Mouse (Mus musculus) testis, adult 2 months (tissue): ENCODE results near the gene Pdilt.

Experiments used
- CTCF ChIP-seq: fragments of 200-500 bp; IDR thresholded peaks from 2 replicates; pipeline ENCODE4 v1.5.1; 2012; ENCODE audit warnings: low read depth, mild to moderate bottlenecking, inconsistent platforms, low read length, moderate library complexity; ENCODE audit not compliant: control insufficient read depth, insufficient read depth, insufficient replicate concordance
- POLR2A ChIP-seq: fragments of 200-500 bp; IDR thresholded peaks from 2 replicates; pipeline ENCODE4 v1.6.1; 2012; ENCODE audit warnings: low read depth, mild to moderate bottlenecking, inconsistent platforms, low read length, moderate library complexity; ENCODE audit not compliant: control insufficient read depth

- TF ChIP-seq CTCF (no peak), POLR2A (no peak)
These were observed 12.1 kb downstream of the Pdilt start for GRCm38 (mm10) chr7:119511143-119511542.
